Mouse (Mus musculus) kidney, embryonic 16.5 days (tissue): ENCODE results near the gene Epx. TPM values are rescaled to one million over a fixed set of nuclear protein-coding genes. Genes with fewer than 3 reads are reported as not detected.
A peak's percentile ranks its signal among the peaks of the same experiment; 100 is the strongest.
"Not testable (repeated sequence)": the region's sequence is repeated elsewhere in the genome, so short reads cannot be mapped to it uniquely, and the experiment has no call there.

Source experiments
- ATAC-seq: fragments of 200-750 bp; cut with Nextera tagmentation; 2 replicates; pipeline ENCODE4 v1.8.0; 2017; ENCODE audit warnings: moderate TSS enrichment; ENCODE audit not compliant: low FRiP score, low TSS enrichment
- H3K27ac ChIP-seq: fragments of 300-500 bp; sonication (generic); 2 replicates; pipeline ENCODE4 v1.5.1; 2014; ENCODE audit warnings: low read length
- H3K27me3 ChIP-seq: fragments of 300-500 bp; sonication (generic); 2 replicates; pipeline ENCODE4 v1.6.1; 2014; ENCODE audit warnings: low read length, control low read depth, mixed read lengths; ENCODE audit not compliant: insufficient read depth
- H3K36me3 ChIP-seq: fragments of 300-500 bp; sonication (generic); 2 replicates; pipeline ENCODE4 v1.6.1; 2014; ENCODE audit warnings: low read length, control low read depth, mixed read lengths; ENCODE audit not compliant: insufficient read depth
- H3K4me1 ChIP-seq: fragments of 300-500 bp; sonication (generic); 2 replicates; pipeline ENCODE4 v1.6.1; 2014; ENCODE audit warnings: low read length, control low read depth, mixed read lengths; ENCODE audit not compliant: insufficient read depth
- H3K4me2 ChIP-seq: fragments of 300-500 bp; sonication (generic); replicated peaks from 2 replicates; pipeline ENCODE4 v1.6.1; 2014; ENCODE audit warnings: low read depth, low read length
- H3K4me3 ChIP-seq: fragments of 300-500 bp; sonication (generic); 2 replicates; pipeline ENCODE4 v1.5.1; 2014; ENCODE audit warnings: mild to moderate bottlenecking, low read length
- H3K9ac ChIP-seq: fragments of 300-500 bp; sonication (generic); replicated peaks from 2 replicates; pipeline ENCODE4 v1.6.1; 2014; ENCODE audit warnings: low read length
- H3K9me3 ChIP-seq: fragments of 300-500 bp; sonication (generic); 2 replicates; pipeline ENCODE4 v1.6.1; 2016; ENCODE audit warnings: low read length, control low read depth
- WGBS: fragments of 180-500 bp; shearing (Covaris S2); extraction: QIAGEN DNeasy Blood & Tissue Kit; methylation state at CpG from one replicate; pipeline ENCODE4 v1.1.7; 2014; 5-methylcytosine and 5-hydroxymethylcytosine counted together
- polyA plus RNA-seq: library from polyadenylated mRNA; unstranded; fragments of >200 nt; fragmentation: Nextera tagmentation; extraction: Ambion mirVana; gene quantifications from 2 replicates; pipeline ENCODE4 v1.2.1, GENCODE M21; 2015

The Epx gene
- polyA plus RNA-seq, 1 experiment from 2014 or later, result 0.39 TPM

- H3K27me3 ChIP-seq, result no peaks in the 10 kb centered on the region
- H3K9me3 ChIP-seq, result no peaks in the 10 kb centered on the region
- no peaks in the 10 kb centered on the region for H3K36me3 ChIP-seq
- H3K27ac ChIP-seq, result no peak overlapping the region
- no peak for ATAC-seq
- H3K9ac ChIP-seq, result no peak overlapping the region
- no peaks in the 10 kb centered on the region for H3K4me1 ChIP-seq
- 35% methylated on average over 9 of the region's 9 CpGs for WGBS
- no peak overlapping the region for H3K4me3 ChIP-seq
- no peak overlapping the region for H3K4me2 ChIP-seq
Measured at GRCm38 (mm10) chr11:87879826-87880225, 4.5 kb upstream of the Epx start.

DNA sequence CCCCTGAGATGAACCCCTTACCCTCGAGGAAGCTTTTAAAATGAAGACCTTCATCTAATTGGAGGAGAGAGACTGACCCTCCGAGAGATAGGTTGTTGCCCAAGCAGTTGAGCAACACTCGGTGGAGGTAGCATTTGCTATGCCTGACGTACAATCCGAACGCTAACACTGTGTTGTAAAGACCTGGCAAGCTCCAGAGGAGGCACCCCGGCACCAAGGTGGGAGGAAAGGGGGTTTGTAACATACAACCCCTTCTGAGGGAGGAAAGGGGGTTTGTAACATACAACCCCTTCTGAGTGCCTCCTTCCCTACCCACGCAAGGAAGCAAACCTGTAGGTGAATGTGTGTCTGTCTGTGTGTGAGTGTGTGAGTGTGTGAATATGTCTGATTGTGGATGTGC is 3.6 kb downstream of the Epx start:
- Histone ChIP-seq H3K36me3 (no peaks in the 10 kb centered on the region), H3K9ac (no peak overlapping the region), H3K9me3 (no peaks in the 10 kb centered on the region), H3K4me2 (no peak overlapping the region), H3K4me1 (no peaks in the 10 kb centered on the region), H3K27ac (no peak overlapping the region), H3K27me3 (no peaks in the 10 kb centered on the region), H3K4me3 (no peak overlapping the region)
- ATAC-seq, result no peak
- 27% methylated on average over 8 of the region's 8 CpGs for WGBS

DNA sequence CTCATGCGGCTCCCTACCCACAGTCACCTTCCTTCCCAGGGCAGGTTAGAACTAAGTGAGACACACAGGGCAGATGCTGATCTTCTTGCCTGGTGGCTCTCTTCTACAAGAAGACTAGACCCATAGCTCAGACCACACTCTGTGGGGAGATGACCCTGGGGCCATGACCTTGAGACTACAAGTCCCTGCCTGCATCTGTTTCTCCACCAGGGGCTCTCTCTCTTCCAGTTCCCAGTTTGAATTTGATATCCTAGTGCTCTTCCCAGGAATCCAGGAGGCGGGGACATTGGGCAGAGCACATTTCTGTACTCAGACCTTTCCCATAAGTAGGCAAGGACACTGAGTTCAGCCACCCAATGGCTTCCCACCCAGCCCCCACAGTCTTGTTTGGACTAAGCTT is 5.2 kb downstream of the Epx start:
- no peaks in the 10 kb centered on the region for H3K9me3 ChIP-seq
- H3K4me2 ChIP-seq, result no peak overlapping the region
- H3K36me3 ChIP-seq, result no peaks in the 10 kb centered on the region
- ATAC-seq, result no peak
- no peaks in the 10 kb centered on the region for H3K4me1 ChIP-seq
- H3K27me3 ChIP-seq, result no peaks in the 10 kb centered on the region
- no peak overlapping the region for H3K27ac ChIP-seq
- no peak overlapping the region for H3K9ac ChIP-seq
- H3K4me3 ChIP-seq, result no peak overlapping the region
- WGBS, result 76% methylated on average over 2 of the region's 2 CpGs

- 83% methylated on average over 1 of the region's 2 CpGs for WGBS
- H3K36me3 ChIP-seq, H3K4me1 ChIP-seq, ATAC-seq, H3K27me3 ChIP-seq, H3K4me2 ChIP-seq, H3K27ac ChIP-seq, H3K9me3 ChIP-seq, H3K4me3 ChIP-seq, H3K9ac ChIP-seq: not testable (repeated sequence)
Measured at GRCm38 (mm10) chr11:87866891-87867290, 8.4 kb downstream of the Epx start.

GRCm38 (mm10) chr11:87862805-87863204 is 12.5 kb downstream of the Epx start:
- Histone ChIP-seq H3K27ac (no peak overlapping the region), H3K36me3 (peaks cover 16% of the 10 kb centered on the region), H3K4me2 (no peak overlapping the region), H3K9ac (no peak overlapping the region), H3K4me1 (no peaks in the 10 kb centered on the region), H3K27me3 (no peaks in the 10 kb centered on the region), H3K9me3 (no peaks in the 10 kb centered on the region), H3K4me3 (no peak overlapping the region)
- no peak for ATAC-seq
- 90% methylated on average over 13 of the region's 13 CpGs for WGBS

GRCm38 (mm10) chr11:87860426-87860825 is 14.9 kb downstream of the Epx start:
- no peak overlapping the region for H3K4me3 ChIP-seq
- no peak overlapping the region for H3K27ac ChIP-seq
- H3K4me2 ChIP-seq, result no peak overlapping the region
- H3K27me3 ChIP-seq, result no peaks in the 10 kb centered on the region
- peaks cover 25% of the 10 kb centered on the region for H3K36me3 ChIP-seq
- H3K9me3 ChIP-seq, result no peaks in the 10 kb centered on the region
- no peaks in the 10 kb centered on the region for H3K4me1 ChIP-seq
- no peak for ATAC-seq
- 79% methylated on average over 9 of the region's 9 CpGs for WGBS
- no peak overlapping the region for H3K9ac ChIP-seq

DNA sequence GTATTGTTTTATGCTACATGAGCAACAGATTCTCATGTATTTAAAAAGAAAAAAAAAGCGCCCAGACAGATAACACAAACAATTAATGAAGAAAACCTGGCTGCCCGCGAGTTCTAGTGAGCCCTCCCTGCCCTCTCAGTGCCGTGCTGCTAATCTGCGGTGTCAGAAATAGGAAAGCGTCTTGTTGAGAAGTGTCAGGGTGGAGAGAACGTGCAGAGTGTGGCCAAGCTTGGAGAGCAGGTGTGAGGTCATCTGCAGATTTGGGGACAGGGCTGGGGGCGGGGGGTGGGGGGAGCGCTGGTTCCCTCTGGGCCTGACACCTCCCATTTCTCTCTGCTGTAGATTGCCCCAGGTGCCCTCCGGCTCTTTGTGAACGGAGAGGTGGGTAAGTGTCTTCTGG is 16.1 kb downstream of the Epx start:
- Histone ChIP-seq H3K27ac (no peak overlapping the region), H3K4me1 (no peaks in the 10 kb centered on the region)
- WGBS, result 86% methylated on average over 11 of the region's 11 CpGs

DNA sequence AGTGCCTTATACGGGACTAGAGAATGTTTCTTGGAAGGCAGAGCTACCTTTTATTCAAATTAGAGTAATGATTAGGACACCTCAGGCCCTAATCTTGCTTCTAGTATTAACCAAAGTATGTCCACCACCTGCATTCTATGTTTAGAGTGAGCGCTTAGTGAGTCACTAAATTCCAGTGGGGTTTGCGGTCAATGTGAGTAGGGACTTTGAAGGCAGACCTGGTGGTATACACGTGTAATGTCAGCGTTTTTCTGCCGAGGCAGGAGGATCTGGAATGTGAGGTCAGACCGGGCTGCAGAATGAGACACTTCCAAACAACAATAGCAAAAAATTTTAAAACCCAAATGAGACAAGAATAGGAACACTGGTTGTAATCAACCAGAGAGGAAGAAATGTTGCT is 20.8 kb downstream of the Epx start:
- Histone ChIP-seq H3K27ac (no peak overlapping the region), H3K27me3 (no peaks in the 10 kb centered on the region), H3K9me3 (no peaks in the 10 kb centered on the region), H3K4me2 (no peak overlapping the region), H3K4me3 (no peak overlapping the region), H3K9ac (no peak overlapping the region), H3K4me1 (peaks cover 10% of the 10 kb centered on the region), H3K36me3 (peaks cover 15% of the 10 kb centered on the region)
- WGBS, result 90% methylated on average over 7 of the region's 7 CpGs
- ATAC-seq, result no peak

More for the DNA sequence above, 16.1 kb downstream of the Epx start:
- H3K36me3 ChIP-seq, result peaks cover 25% of the 10 kb centered on the region
- no peak overlapping the region for H3K4me3 ChIP-seq
- no peaks in the 10 kb centered on the region for H3K9me3 ChIP-seq
- H3K9ac ChIP-seq, result no peak overlapping the region
- ATAC-seq, result no peak
- no peak overlapping the region for H3K4me2 ChIP-seq
- H3K27me3 ChIP-seq, result no peaks in the 10 kb centered on the region

GRCm38 (mm10) chr11:87853597-87853954 is 21.8 kb downstream of the Epx start:
- Histone ChIP-seq H3K27ac (no peak overlapping the region), H3K27me3 (no peaks in the 10 kb centered on the region), H3K9me3 (no peaks in the 10 kb centered on the region), H3K9ac (peak overlapping the region; percentile 77), H3K4me2 (peak overlapping the region; percentile 90), H3K36me3 (peaks cover 15% of the 10 kb centered on the region), H3K4me1 (peaks cover 10% of the 10 kb centered on the region), H3K4me3 (peak overlapping the region; percentile 76)
- WGBS, result 26% methylated on average over 8 of the region's 8 CpGs
- ATAC-seq, result peak; percentile 27; the same call in 1 of the 2 replicates

- peaks cover 10% of the 10 kb centered on the region for H3K4me1 ChIP-seq
- H3K4me2 ChIP-seq, result peak within 1 kb of the TSS; percentile 90
- WGBS, result 3% methylated on average over 40 of the region's 40 CpGs
- peak within 1 kb of the TSS; percentile 77 for H3K9ac ChIP-seq
- H3K27ac ChIP-seq, result 0 out of 2 replicates have a peak within 1 kb of the TSS, but pooled peaks have one; percentile 10
- H3K27me3 ChIP-seq, result no peaks in the 10 kb centered on the region
- H3K9me3 ChIP-seq, result no peaks in the 10 kb centered on the region
- H3K4me3 ChIP-seq, result peak within 1 kb of the TSS; percentile 76
- ATAC-seq, result peak; percentile 96
- H3K36me3 ChIP-seq, result peaks cover 10% of the 10 kb centered on the region
Measured at GRCm38 (mm10) chr11:87852690-87853596, 22.4 kb downstream of the Epx start, which contains the start of gene Mks1. TSS of gene Mks1 (plus strand) at chr11:87853215.
